Mouse (Mus musculus) spleen, postnatal 0 days (tissue): ENCODE results near the gene Nuf2. TPM values are rescaled to one million over a fixed set of nuclear protein-coding genes. Genes with fewer than 3 reads are reported as not detected.

Source experiments
- polyA plus RNA-seq: library from polyadenylated mRNA; unstranded; fragments of >200 nt; fragmentation: Nextera tagmentation; extraction: Ambion mirVana; gene quantifications from 2 replicates; pipeline ENCODE4 v1.2.1, GENCODE M21; 2015

The Nuf2 gene
- 45.4 and 55.6 TPM in 2 replicates for polyA plus RNA-seq

GRCm38 (mm10) chr1:169530876-169531701 is at the start of gene Nuf2:
Gene Nuf2, minus strand, starts transcription at chr1:169531464.

Other genes starting within 250 kb of the Nuf2 start
- 0.73 and 0.90 TPM in 2 replicates for gene Rgs5, start 124.0 kb upstream of the Nuf2 start, polyA plus RNA-seq
- gene Rgs4, start 216.2 kb upstream of the Nuf2 start, polyA plus RNA-seq: 1.4 and 1.5 TPM in 2 replicates